Mouse (Mus musculus) frontal cortex, postnatal 14 days (tissue): ENCODE data around the gene Itga2.
A peak's percentile ranks its signal among the peaks of the same experiment; 100 is the strongest.

Experiments
- DNase-seq, 2 experiments: peaks; one replicate each; pipeline ENCODE4 v3.0.0; 2022; ENCODE audit warnings: low spot score in 2 of 2

Itga2 gene

DNA sequence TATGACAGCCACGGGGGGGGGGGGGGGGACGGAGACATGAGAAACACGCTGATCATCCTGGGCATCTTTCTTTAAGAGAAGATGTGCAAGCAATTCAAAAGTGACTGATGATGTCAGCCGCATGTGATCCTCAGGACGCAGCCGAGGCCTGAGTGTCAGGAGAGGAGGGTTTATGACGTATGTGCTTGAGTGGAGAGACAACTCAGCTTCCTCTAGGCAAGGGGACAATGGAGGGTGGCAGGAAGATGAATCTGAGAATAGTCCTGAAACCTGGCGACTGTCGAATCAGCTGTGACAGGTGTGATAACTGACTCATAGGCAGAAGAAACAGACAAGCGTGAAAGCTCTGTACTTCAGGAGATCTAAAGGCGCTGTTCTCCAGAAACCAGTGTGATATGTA is 53.2 kb downstream of the Itga2 start:
- no peak for DNase-seq

DNA sequence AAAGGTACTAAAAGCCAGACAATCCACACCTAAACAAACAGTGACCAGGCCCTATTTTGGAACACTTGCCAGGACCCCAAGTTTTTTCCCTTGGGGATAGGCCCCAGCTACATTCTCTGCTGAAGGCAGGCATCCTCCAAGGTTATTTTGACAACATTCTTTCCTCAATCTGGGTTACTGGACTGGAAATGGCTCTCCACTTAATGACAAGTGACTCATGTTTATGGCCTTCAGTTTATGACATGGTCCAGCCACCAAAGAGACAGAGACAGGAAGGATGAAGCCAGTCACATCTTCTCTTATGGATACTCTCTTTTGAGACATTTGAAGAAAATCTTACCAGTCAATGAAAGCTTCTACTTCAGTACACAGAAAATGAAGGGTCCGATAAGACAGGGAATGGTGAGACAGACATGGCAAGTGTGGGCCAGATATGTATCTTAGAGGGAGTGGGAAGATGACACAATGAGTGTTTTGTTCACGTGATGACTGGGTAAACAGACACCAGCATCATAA is 55.8 kb downstream of the Itga2 start:
- no peak for DNase-seq

DNA sequence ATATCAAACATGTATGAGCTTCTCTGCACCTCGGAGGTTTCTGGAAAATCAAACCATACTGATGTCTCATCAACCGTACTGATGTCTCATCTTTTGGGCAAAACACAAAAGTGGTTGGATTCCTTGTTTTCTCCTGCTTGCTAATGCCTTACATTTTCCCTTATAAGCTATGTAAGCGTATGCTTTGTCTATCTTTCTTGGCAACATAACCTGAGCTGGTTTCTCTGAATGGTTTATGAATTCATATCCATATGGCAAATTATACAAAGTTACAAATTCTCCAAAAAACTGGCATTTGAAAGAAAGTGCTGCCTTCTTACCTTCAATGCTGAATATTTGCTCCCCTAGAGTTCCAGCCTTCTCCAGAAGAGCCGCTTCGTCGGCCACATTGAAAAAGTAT is 57.2 kb downstream of the Itga2 start:
- no peak for DNase-seq

DNA sequence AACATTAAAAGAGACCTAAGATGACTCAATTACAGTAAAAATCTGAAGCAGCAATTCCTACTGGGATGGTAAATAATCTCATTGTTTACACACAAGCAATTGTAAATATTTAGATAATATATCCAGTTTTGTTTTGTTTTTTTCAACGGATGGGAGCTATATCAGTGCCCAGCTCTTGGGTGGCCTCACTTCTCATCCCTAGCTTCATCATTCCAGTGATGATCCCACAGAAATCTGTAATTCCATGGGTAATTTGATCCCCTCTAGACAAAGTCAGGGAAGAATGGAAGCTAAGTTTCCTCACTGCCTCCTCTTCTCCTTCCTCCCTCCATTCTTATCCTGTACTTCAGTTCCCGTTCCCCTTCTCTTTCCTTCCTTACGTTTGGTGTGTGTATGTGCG is 74.4 kb downstream of the Itga2 start:
- no peak for DNase-seq

DNA sequence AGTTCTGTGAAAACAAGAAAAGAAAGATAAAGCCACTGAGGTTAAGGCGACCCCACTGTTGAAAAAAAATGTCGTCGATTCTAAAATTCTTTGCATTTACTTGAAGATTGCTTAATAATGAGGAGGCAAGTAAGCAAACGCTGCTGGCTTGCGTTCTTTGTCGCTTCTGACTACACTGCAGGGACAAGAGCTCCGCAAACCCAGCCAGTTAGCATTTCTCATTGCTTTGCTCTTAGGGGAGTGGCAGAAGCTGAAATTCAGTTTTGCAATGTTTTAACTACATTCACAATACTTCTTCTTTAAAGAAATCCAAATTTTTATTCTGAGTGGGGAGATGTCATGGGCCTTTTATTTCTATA is 75.7 kb downstream of the Itga2 start:
- DNase-seq: no peak

DNA sequence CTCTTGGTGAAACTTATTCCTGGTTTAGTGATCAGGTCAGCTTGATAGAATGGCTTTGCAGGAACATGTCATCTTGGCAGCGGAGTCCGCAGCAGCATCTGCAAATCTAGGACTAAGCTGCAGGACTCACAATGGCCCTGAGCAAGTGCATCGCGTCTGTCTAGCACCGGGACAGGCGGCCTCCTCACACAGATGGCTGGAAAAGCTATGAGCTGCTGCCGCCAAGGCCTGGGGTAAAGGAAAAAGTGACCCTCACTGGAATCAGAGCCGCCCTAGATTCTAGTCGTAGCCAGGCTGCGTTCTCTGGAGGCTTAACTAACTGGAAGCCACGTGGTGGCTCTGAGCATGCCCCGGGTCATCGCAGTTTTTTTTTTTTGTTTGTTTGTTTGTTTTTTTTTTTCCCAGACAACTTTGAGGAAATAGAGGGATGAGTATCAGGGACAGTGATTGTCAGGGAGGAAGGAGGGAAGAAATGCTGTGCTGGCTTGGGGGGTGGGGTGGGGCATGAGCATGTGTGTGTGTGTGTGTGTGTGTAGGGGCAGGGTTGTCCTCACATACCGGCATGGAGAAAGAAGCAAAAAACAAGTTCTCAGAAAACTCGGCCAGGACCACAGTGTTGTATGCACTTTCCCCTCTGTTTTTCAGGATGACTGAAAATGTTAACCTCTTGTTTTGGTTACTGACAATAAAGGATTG is 76.2 kb downstream of the Itga2 start:
- DNase-seq: no peak

DNA sequence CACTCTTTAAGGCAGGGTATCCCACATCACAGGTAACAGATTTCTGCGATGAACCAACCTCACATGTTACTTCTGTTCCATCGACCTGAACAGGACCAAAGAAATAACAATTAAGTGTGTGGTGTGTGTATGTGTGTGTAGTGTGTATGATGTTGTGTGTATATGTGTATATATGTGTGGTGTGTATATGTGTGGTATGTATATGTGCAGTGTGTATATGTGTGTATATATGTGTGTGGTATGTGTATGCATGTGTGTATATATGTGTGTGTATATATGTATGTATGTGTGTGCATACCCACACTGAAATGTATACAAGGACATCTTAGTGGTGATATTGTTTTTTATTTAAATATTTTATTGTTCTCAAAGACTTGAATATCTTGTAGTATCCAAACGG is 77.5 kb downstream of the Itga2 start:
- no peak for DNase-seq

DNA sequence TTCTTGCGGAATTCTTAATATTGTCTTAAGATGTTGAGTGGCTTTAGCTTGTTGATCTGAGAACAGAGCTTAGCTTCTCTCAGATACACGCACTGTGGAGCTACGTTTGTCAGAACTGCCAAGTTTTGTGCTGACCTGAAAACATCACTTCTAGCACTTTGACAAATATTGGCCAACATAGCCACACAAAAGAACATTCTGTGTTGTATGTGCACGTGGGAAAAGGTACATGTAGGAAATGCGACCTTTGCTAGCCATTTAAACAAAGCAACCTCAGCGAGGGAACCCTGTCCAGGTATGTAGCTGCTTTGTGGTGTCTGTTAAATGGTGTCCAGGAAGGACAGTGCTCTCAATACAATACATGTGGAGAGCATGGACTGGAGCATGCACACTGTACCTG is 77.9 kb downstream of the Itga2 start:
- no peak for DNase-seq

DNA sequence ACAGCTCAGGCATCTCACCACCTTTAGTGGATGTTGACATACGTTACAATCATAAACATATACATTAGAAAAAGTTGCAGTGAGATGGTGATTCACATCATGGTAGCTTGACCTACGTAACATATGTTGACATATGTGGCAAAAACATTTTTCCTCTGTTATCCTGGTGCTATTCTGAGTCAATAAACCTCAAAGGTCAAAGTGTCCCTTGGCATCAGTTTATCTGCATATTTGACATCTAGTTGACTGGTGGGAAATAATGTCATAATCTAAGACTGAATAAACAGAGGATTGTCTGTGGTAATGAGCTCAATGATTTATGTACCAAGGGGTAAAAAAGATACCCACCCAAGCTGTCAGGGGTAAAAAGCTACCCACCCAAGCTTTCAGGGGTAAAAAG is 78.7 kb downstream of the Itga2 start:
- DNase-seq: no peak

DNA sequence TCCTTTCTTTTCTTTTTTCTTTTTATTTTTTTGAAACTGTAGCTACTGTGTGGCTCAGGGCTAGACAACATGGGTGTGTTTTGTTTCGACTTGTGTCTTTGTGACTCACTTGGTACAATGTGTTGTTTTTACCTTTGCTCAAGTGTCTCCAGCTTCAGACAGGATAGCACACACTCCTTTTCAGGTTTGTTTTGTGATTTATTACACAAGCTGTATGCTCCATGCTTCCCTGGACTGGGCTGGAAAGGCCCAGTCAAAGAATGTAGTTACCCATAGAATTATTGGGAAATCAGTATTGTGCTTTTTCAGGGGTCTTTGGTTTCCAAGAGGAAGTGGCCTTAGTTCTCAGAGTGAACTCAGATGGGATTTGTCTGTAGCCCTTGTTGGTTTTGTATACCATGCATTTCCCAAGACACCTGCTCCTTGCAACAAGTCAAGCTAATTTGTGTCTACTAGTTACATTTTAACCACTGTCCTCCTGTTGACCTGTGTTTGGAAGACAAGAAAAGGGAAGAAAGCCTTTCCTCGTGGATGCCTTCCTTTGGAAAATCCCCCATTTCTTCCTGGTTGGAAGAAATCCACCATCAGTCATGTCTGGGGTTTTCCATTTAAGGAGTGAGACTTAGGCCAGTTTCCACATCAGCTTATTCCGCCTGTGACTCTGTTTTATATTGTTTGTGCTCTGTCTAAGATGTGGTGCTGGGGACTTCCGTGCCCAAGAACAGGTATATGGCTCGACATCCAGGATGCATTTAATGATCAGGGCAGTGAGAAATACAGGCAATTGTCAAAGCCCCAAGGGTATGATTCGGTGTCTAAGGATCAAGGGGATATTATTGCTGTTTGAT is 79.4 kb downstream of the Itga2 start:
- no peak for DNase-seq

DNA sequence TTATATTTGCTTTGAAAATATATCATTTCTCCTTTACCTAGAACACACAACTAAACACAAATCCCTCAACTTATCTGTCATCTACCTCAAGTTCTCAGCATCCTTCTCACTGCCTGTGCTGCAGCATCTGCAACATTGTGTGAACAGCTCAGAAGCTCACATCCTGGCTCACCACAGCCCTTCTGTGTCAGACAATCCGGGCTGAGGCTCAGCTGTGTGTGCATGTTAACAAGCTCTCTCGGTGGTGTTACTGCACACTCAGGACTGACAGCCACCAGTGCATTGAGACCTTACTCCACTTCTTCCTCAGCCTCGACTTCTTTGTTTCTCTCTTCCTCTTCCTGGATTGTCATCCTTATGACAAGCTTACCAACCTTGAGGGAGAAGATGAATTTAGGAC is 83.0 kb downstream of the Itga2 start:
- no peak for DNase-seq

DNA sequence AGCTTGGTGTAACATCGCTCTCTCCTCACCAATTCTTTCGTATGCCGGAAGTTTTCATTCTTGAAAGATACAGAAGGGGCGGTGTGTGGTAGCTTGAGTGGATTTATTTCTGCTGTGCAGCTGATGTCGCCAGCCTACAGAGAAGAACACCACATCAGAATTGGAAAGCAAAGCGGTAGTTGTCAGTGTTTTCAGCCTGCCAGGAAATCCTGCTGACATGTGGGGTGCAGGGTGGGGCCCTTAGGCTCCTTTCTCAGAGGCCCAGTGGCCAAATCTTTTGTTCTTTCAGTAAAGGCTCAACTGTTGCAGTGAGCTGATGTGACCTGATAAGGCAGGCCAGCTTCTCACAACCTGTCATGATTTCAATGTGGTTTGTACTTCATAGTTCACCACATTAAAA is 86.1 kb downstream of the Itga2 start:
- no peak for DNase-seq

DNA sequence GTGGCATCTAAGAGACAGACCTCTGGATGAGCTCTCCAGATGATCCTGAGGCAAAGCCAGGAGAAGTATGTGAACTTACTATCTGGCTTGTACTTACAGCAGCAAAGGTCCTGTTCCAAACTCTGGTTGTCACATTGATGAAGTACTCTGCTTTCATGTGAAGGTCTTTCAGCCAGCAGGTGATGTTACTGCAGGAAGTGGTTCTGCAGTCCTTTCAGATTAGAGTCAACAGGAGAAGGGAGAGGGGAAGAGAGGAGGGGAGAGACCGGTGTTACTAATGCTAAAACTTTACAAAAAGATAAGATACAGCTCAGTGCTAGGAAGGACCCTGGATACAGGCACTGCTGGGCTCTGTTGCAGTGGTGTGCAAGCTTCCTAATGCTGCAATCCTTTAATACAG is 88.6 kb downstream of the Itga2 start:
- no peak for DNase-seq

DNA sequence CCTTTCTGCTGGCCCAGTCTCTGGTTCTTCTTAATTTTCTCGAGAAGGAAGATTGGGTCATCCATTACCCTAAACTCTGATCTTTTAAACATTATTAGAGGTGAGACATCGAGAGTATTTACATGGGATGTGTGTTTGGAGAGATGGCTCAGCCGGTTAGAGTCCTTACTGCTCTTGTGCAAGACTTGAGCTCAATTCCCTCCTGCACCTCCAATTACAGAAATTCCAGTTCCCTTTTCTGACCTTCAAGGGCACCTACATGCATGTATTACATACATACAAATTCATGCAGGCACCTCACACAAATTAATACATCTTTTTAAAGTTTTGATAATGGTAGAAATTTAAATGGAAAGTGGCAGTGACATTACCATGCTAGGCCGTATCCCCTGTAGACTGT is 91.4 kb downstream of the Itga2 start:
- no peak for DNase-seq

DNA sequence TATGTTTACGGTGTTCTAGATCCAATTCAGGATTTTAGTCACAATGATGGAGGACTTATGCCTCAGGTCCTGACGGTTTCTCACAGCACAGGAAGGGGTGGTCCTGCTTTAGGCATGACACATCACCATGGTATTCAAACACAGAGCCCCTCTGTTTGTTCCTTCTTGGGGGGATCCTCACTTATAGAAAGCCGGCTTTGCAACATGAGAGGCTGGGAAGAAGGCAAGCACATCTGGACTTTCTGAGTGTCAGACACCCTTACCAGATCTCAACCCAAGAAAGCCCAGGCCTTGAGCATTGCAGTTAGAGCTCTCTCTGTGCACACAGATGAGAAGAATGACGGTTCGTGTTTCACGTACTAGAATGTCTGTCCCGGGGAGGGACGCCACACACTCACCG is 92.8 kb downstream of the Itga2 start:
- no peak for DNase-seq

DNA sequence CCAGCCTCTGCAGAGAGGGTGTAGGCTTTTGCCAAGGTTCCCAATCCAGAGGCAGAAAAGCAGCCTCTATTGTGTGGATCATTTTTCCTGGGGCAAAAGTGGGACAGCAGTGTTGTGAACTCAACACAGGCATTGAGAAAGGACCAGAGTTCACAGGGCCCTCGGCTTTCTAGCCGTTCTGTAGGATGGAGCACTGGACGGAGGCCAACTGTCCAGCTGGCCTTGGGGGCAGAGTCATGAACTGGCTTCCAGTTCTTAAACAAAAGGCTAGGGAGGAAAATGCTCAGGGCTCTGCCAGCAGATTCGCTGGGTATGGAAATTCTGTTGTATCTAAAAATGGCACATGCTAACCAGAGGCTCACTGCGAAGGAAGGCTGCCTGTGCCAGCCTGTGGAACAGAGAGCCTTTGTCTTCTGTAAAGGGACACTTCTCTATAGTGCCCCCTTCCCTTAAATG is 93.3 kb downstream of the Itga2 start:
- peak; percentile 33 to 48 for DNase-seq

DNA sequence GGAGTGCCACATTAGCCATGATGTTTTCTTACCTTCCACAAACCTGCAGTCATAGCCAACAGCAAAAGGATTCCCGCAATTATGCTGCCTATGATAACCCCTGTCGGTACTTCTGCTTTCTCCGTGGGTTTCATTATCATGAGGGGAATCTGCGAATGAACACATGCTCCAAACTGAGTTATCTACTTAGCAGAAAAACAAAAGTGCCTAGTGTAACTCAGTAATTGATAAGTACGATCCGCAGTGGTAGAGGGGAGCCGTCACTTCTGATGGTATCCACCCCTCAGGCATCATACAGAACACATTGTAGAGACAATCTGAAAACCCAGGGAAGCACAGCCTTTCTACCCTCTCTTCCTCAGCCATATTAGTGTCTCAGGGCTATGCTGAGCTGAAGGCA is 94.8 kb downstream of the Itga2 start:
- no peak for DNase-seq

DNA sequence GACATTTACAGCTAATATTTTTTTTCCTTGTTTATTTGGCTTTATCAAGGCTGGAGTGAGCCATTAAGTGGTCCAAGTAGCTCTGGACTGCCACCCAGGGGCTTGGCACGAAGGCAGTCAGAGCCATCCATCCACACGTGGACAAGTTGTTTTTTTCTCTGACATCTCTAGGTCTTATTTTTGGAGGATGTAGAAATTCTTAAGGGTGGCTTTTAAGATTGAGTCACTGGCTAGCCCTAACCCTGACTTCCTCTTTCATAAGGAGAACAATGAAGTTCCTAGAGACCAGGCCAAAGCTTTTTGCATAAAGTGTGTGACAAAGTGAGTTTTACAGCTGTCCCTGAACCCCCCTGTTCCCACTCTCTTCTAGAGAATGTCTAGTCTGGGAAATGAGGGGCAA is 97.3 kb downstream of the Itga2 start:
- DNase-seq: no peak

DNA sequence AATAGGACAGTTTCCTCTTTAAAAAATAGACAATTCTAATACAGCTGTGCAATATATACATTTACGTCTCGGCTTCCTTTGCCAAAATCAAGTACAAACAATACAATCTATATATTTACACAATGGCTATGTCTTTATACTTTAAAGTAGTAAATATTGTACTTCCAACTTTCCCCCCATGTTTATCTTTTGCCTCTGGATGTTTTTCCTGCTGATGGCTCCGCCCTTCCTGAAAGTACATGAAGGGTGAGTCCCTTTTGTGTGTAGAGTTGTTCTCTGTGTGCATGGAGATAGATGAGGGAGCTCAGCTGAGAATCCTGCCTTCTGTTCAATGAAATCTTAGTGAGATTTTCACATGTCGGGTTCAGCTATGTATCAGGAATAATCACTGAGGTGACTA is 98.5 kb downstream of the Itga2 start:
- DNase-seq: no peak

DNA sequence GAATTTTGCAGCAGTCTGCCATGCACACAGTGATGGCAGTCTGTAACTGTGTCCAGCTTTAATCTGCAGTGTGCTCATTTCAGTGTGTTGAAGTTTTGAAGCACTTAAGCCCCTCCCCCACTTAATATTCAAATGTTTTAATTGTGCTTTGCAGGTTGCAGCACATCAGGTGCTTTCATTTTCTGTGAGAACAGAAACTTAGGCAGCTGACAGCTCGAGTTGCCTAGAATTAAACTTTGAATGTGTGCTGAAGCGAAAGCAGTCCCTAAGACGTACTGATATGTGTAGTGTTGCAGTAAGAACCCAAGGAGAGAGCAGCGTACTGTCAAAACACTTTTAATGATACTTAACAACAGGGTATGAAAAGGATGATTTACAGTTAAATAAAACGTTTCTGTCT is 99.1 kb downstream of the Itga2 start:
- DNase-seq: no peak

DNA sequence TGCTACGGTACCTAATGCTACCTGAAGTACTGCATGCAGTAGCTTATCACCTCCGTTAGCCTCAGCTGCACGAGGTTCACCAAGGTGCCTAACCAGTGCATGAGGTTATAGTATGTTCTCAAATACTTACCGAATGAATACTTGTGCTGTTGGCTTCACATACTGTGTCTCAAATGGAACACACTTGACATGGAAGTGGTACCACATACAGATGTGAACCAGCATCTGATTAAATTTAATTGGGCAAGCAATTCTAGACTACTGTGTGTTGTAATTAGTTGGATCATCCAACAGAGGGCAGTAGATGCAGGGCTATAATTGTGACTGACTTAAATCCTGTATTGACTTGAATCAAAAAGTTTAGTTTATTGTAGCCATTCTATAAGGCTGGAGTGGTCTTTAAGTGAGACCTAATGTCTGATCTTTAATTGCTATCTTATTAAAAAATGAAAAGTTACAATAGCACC is 100.5 kb downstream of the Itga2 start:
- DNase-seq: no peak

DNA sequence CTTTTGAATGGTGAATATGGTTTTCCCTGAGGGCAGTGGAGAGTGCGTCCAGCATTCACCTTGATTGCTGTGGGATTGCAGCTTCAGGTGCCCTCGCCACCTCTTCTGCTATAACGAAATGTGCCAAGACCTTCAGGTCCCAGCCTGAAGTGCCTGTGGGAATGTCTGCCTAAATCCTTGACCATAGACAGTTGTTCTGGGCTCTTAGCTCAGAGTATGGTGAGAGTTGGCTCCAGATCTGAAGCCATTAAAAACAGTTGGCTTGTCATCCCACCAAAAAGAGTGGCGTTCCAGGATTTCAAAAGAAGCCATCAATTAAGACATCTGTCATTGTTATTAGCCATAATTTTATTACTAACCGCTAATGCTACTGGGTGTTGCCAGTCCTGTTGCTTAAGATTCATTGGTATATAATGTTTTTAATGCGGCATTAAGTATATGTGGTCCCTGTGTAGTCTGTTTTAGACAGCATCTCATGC is 106.5 kb downstream of the Itga2 start:
- no peak for DNase-seq

DNA sequence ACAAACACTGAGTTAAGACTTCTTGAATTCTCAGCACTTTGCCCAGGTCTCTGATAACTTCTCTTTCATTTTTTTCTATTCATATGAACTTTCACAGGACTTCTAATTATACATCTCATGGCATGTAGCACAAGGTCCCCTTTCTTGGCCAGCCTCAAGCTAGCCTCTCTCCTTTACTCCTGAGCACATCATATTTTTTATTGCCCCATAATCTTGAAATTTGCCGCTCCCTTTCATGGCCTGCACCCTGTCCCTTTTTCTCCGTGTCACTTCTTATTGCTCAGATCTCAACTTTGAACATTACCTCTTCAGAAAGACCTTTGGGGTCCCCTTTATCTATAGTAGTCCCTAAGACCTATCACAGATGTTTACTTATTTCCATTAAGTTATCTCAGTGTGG is 109.0 kb downstream of the Itga2 start:
- no peak for DNase-seq
